Mouse (Mus musculus) limb, embryonic 14.5 days (tissue): ENCODE results near the gene D430019H16Rik. TPM values are rescaled to one million over a fixed set of nuclear protein-coding genes. Genes with fewer than 3 reads are reported as not detected.

ENCODE experiments used
- ATAC-seq: fragments of 200-750 bp; cut with Nextera tagmentation; 2 replicates; pipeline ENCODE4 v1.8.0; 2017; ENCODE audit warnings: low read depth, moderate number of reproducible peaks, moderate TSS enrichment; ENCODE audit not compliant: low FRiP score
- DNase-seq: peaks from one replicate; pipeline ENCODE4 v3.0.0-alpha.2; 2015; ENCODE audit warnings: low spot score
- H3K27ac ChIP-seq: fragments of 300-500 bp; sonication (generic); replicated peaks from 2 replicates; pipeline ENCODE4 v1.5.1; 2014; ENCODE audit warnings: low read depth, mild to moderate bottlenecking, low read length, moderate library complexity, mixed read lengths
- H3K27me3 ChIP-seq: fragments of 300-500 bp; sonication (generic); 2 replicates; pipeline ENCODE4 v1.6.1; 2014; ENCODE audit warnings: low read length, mixed read lengths; ENCODE audit not compliant: control insufficient read depth, insufficient read depth
- H3K36me3 ChIP-seq: fragments of 300-500 bp; sonication (generic); 2 replicates; pipeline ENCODE4 v1.6.1; 2014; ENCODE audit warnings: mild to moderate bottlenecking, low read length, moderate library complexity, mixed read lengths; ENCODE audit not compliant: control insufficient read depth, insufficient read depth
- H3K4me1 ChIP-seq: fragments of 300-500 bp; sonication (generic); 2 replicates; pipeline ENCODE4 v1.6.1; 2014; ENCODE audit warnings: antibody characterized with exemption, low read length, mixed read lengths; ENCODE audit not compliant: control insufficient read depth, insufficient read depth
- H3K4me2 ChIP-seq: fragments of 300-500 bp; sonication (generic); replicated peaks from 2 replicates; pipeline ENCODE4 v1.6.1; 2014; ENCODE audit warnings: low read depth, mild to moderate bottlenecking, low read length, moderate library complexity; ENCODE audit not compliant: severe bottlenecking
- H3K4me3 ChIP-seq: fragments of 300-500 bp; sonication (generic); replicated peaks from 2 replicates; pipeline ENCODE4 v1.5.1; 2014; ENCODE audit warnings: low read length
- H3K9ac ChIP-seq: fragments of 300-500 bp; sonication (generic); 2 replicates; pipeline ENCODE4 v1.6.1; 2014; ENCODE audit warnings: mild to moderate bottlenecking, low read depth, low read length, moderate library complexity; ENCODE audit not compliant: severe bottlenecking
- H3K9me3 ChIP-seq: fragments of 300-500 bp; sonication (generic); 2 replicates; pipeline ENCODE4 v1.6.1; 2016; ENCODE audit warnings: low read length; ENCODE audit not compliant: control insufficient read depth
- POLR2A ChIP-seq: fragments of 200-500 bp; IDR thresholded peaks from 2 replicates; pipeline ENCODE4 v1.8.0; 2012; ENCODE audit warnings: inconsistent platforms, mild to moderate bottlenecking, moderate library complexity, borderline replicate concordance; ENCODE audit not compliant: insufficient read depth, insufficient read length; ENCODE audit errors: extremely low read depth
- WGBS: fragments of 180-500 bp; shearing (Covaris S2); extraction: QIAGEN DNeasy Blood & Tissue Kit; methylation state at CpG from one replicate; pipeline ENCODE4 v1.1.7; 2014; 5-methylcytosine and 5-hydroxymethylcytosine counted together
- polyA plus RNA-seq, 2 experiments: library from polyadenylated mRNA; depleted of rRNA in 1 of 2; stranded (reverse) in 1 of 2; unstranded in 1 of 2; fragments of >200 nt; fragmentation: Nextera tagmentation in 1 of 2; extraction: Ambion mirVana in 1 of 2; gene quantifications; 2 replicates each; pipeline versions ENCODE4 v1.2.1 to v1.2.3; 2012 to 2014

D430019H16Rik gene
- polyA plus RNA-seq, 2 experiments: 4.2 to 19.3 TPM

DNA sequence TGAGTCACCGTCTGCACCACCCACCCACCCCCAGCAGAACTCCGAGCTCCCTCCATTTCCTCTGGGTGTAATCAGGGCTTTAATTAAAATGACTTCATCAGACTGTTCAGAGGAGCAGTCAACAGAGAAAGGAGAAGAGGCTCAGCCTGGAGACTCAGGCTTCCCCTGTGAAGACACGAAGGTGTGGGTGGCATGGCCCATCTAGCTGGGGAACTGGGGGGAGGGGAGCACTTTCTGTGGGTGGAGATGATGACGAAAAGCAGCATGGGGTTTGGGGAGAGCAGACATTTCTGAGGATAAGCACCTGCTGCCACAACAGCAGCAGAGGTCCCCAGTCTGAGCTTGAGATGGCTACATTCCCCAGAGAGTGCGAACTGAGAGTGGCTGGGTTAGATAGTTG is 10.1 kb upstream of the D430019H16Rik start:
- 66% methylated on average over 5 of the region's 5 CpGs for WGBS
- Histone ChIP-seq H3K9me3 (no peaks in the 10 kb centered on the region), H3K4me2 (no peak overlapping the region), H3K27ac (no peak overlapping the region), H3K4me3 (no peak overlapping the region), H3K27me3 (no peaks in the 10 kb centered on the region), H3K9ac (no peak overlapping the region), H3K4me1 (no peaks in the 10 kb centered on the region), H3K36me3 (no peaks in the 10 kb centered on the region)
- TF ChIP-seq POLR2A: no peak
- ATAC-seq (no peak), DNase-seq (no peak)

DNA sequence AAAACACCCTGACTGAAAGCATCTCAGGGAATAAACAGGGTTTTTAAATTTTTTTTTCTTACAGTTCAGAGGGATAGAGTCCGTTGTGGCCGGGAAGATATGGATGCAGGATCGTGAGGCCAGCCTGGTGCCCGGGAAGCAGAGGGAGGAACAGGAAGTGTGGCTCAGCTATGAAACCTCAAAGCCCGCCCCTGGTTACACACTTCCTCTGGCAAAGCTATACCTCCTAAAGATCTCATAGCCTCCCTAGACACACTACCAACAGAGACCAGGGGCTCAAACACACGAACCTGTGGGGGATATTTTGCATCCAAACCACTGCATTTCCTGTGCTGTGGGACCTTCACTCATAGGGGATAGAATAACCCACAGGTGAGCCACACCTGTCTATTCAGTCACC is 7.9 kb upstream of the D430019H16Rik start:
- no peak for ATAC-seq
- no peak for TF ChIP-seq POLR2A
- Histone ChIP-seq H3K4me3 (no peak overlapping the region), H3K36me3 (no peaks in the 10 kb centered on the region), H3K27me3 (no peaks in the 10 kb centered on the region), H3K4me2 (no peak overlapping the region), H3K9ac (no peak overlapping the region), H3K4me1 (no peaks in the 10 kb centered on the region), H3K27ac (no peak overlapping the region), H3K9me3 (no peaks in the 10 kb centered on the region)
- DNase-seq: no peak
- WGBS: 76% methylated on average over 6 of the region's 6 CpGs

DNA sequence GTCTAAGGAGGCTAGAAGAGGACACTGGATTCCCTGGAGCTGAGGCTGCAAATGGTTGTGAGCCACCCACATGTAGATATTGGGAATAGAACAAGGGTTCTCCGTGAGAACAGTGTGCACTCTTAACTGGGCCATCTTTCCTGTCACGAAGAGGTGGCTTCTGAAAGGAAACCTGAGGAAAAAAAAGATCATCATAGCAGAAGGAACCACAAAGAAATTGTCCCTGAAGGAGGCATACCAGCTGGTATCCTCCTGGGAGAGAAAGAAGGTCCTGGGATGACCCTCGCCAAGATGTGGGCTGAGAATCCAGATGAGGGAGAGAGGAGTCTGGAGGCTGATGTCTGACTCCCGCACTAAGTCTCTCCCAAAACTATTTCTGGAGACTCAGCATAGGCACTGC is 4.4 kb upstream of the D430019H16Rik start:
- no peak for ATAC-seq
- no peak overlapping the region for H3K4me3 ChIP-seq
- no peak overlapping the region for H3K27ac ChIP-seq
- DNase-seq: no peak
- H3K4me2 ChIP-seq: no peak overlapping the region
- TF ChIP-seq POLR2A: no peak
- 81% methylated on average over 4 of the region's 4 CpGs for WGBS
- peaks cover 5% of the 10 kb centered on the region; the same call in 1 of the 2 replicates for H3K4me1 ChIP-seq
- H3K27me3 ChIP-seq: no peaks in the 10 kb centered on the region
- no peaks in the 10 kb centered on the region for H3K36me3 ChIP-seq
- no peak overlapping the region for H3K9ac ChIP-seq
- H3K9me3 ChIP-seq: no peaks in the 10 kb centered on the region

DNA sequence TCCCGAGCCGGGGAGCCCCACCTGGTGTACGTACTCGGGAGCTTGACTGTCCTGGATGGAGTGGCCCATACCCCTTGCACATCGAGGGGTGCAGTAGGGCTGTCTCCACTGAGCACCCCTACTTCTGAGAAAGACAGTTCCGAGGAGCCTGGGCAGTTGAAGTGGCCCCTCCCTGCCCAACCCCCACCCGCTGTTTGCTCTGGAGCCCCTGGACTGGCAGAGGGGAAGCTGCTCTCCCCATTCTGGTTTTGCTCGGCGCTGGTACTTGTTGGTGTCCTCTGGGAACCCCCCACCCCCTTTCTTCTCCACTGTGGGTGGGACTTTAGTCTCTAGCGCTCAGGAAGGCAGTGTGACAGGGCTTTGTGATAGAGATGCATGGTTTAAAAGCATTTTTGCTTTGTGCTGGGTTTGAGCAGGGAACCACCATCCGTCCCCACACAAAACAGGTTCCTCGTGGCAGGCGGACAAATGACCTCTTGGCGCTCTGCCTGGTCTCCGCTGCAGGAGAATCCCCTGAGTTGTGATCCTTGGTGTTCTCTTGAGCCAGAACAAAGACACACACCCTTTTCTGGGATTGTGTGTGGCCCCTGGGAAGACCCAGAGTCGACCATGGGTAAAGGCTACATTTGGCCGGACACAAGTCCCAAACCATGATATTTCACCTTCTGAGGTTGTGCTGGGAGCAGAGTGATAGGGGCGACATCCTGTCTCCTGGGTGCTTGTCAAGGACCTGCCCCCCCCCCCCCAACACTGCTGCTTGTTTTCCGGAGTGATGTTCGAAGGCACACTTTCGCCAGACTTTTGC is 804 bp downstream of the D430019H16Rik start:
- no peaks in the 10 kb centered on the region for H3K36me3 ChIP-seq
- peak overlapping the region; percentile 55 for H3K27ac ChIP-seq
- H3K9me3 ChIP-seq: no peaks in the 10 kb centered on the region
- DNase-seq: peak; percentile 22
- WGBS: 4% methylated on average over 21 of the region's 21 CpGs
- peaks cover 24% of the 10 kb centered on the region for H3K4me1 ChIP-seq
- peak overlapping the region; percentile 65 for H3K4me3 ChIP-seq
- TF ChIP-seq POLR2A: no peak
- peak overlapping the region; percentile 67 for H3K4me2 ChIP-seq
- peak; percentile 20; the same call in 1 of the 2 replicates for ATAC-seq
- no peaks in the 10 kb centered on the region for H3K27me3 ChIP-seq
- peak overlapping the region; percentile 77 for H3K9ac ChIP-seq

DNA sequence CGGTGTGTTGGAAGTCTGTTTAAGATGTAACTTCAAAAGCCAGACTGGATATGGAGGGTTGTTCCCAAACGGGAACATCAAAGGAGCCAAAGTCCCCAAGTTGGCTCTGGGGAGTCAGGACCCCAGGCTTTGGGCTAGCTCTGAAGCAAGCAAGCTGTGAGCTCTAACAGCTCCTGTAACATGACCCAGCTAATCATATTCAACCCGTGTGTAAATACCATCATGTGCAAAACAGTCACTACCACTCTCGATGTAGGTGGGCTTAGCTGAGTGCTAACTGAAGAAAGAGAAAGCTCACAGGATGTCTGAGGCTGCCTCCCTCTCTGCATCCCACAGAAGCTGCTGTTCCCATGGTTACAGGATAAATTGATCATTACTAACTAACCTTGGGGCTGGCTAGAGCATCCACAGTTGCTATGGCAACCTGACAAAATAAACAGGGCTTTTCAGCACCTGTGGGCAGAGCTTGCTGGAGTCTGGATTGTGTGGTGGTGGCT is 1.5 kb downstream of the D430019H16Rik start:
- Histone ChIP-seq H3K4me3 (peak overlapping the region; percentile 65), H3K27me3 (no peaks in the 10 kb centered on the region), H3K4me1 (peaks cover 26% of the 10 kb centered on the region), H3K9me3 (no peaks in the 10 kb centered on the region), H3K9ac (peak overlapping the region; percentile 77), H3K36me3 (no peaks in the 10 kb centered on the region), H3K27ac (no peak overlapping the region), H3K4me2 (peak overlapping the region; percentile 67)
- peak; percentile 54 for ATAC-seq
- no peak for TF ChIP-seq POLR2A
- DNase-seq: peak; percentile 48
- 1% methylated on average over 4 of the region's 4 CpGs for WGBS
